Mouse (Mus musculus) v-Abl transformed pro-B cells (cell line): Measurements from ENCODE around the gene Mrpl43.

ENCODE experiments used
- in situ Hi-C, 2 experiments: fragments of 400-800 bp; cut with MboI; formaldehyde crosslinking; loops; one replicate each; pipeline ENCODE4 v1.15.1; 2025; ENCODE audit not compliant: unreplicated experiment in 2 of 2

The Mrpl43 gene

GRCm38 (mm10) chr19:45030746-45031693 lies 24.8 kb upstream of the Mrpl43 start:
- in situ Hi-C loops, result loop anchor here (5.0 to 25.0 kb wide), 4 partner anchors 39 to 446 kb away; partner anchors contain the start of gene Sema4g (in 1 of the 2)

- in situ Hi-C loops, result loop anchor here (5.0 to 25.0 kb wide), 4 partner anchors 38 to 445 kb away; partner anchors contain the start of gene Sema4g (in 1 of the 2)
Observed at GRCm38 (mm10) chr19:45030111-45030510, 23.9 kb upstream of the Mrpl43 start.

- in situ Hi-C loops, result loop anchor here in 1 of 2 experiments (25.0 kb wide), 1 partner anchor 442 kb away; no protein-coding TSS in a partner anchor
Observed at GRCm38 (mm10) chr19:45029571-45029970, 23.3 kb upstream of the Mrpl43 start.

- in situ Hi-C loops, result loop anchor here in 1 of 2 experiments (25.0 kb wide), 1 partner anchor 441 kb away; no protein-coding TSS in a partner anchor
Observed at GRCm38 (mm10) chr19:45028746-45029145, 22.5 kb upstream of the Mrpl43 start.

- in situ Hi-C loops, result loop anchor here in 1 of 2 experiments (25.0 kb wide), 1 partner anchor 441 kb away; no protein-coding TSS in a partner anchor
Observed at GRCm38 (mm10) chr19:45027848-45028247, 21.6 kb upstream of the Mrpl43 start.

- in situ Hi-C loops, result loop anchor here in 1 of 2 experiments (25.0 kb wide), 1 partner anchor 440 kb away; no protein-coding TSS in a partner anchor
Observed at GRCm38 (mm10) chr19:45026958-45027670, 20.9 kb upstream of the Mrpl43 start.

GRCm38 (mm10) chr19:45025937-45026568 lies 19.8 kb upstream of the Mrpl43 start:
- in situ Hi-C loops, result loop anchor here in 1 of 2 experiments (25.0 kb wide), 1 partner anchor 439 kb away; no protein-coding TSS in a partner anchor

- in situ Hi-C loops, result loop anchor here (25.0 kb wide), 2 partner anchors 437 to 1337 kb away; partner anchors contain the start of gene Entpd7 (in 1 of the 2)
Observed at GRCm38 (mm10) chr19:45024775-45025174, 18.5 kb upstream of the Mrpl43 start.

GRCm38 (mm10) chr19:45023993-45024392 lies 17.8 kb upstream of the Mrpl43 start:
- in situ Hi-C loops, result loop anchor here in 1 of 2 experiments (25.0 kb wide), 1 partner anchor 1337 kb away; the partner anchor contains the start of gene Entpd7

GRCm38 (mm10) chr19:45021362-45021761 lies 15.1 kb upstream of the Mrpl43 start:
- in situ Hi-C loops, result loop anchor here in 1 of 2 experiments (25.0 kb wide), 1 partner anchor 1334 kb away; the partner anchor contains the start of gene Entpd7

- in situ Hi-C loops, result loop anchor here in 1 of 2 experiments (25.0 kb wide), 1 partner anchor 1333 kb away; the partner anchor contains the start of gene Entpd7
Observed at GRCm38 (mm10) chr19:45020348-45020747, 14.1 kb upstream of the Mrpl43 start.

- in situ Hi-C loops, result loop anchor here in 1 of 2 experiments (25.0 kb wide), 1 partner anchor 1331 kb away; the partner anchor contains the start of gene Entpd7
Observed at GRCm38 (mm10) chr19:45018351-45018831, 12.1 kb upstream of the Mrpl43 start.

- in situ Hi-C loops, result loop anchor here in 1 of 2 experiments (25.0 kb wide), 1 partner anchor 1331 kb away; the partner anchor contains the start of gene Entpd7
Observed at GRCm38 (mm10) chr19:45017909-45018308, 11.7 kb upstream of the Mrpl43 start.

GRCm38 (mm10) chr19:45017216-45017771 lies 11.1 kb upstream of the Mrpl43 start:
- in situ Hi-C loops, result loop anchor here in 1 of 2 experiments (25.0 kb wide), 1 partner anchor 1330 kb away; the partner anchor contains the start of gene Entpd7

GRCm38 (mm10) chr19:45016341-45017215 lies 10.3 kb upstream of the Mrpl43 start:
- in situ Hi-C loops, result loop anchor here in 1 of 2 experiments (25.0 kb wide), 1 partner anchor 1329 kb away; the partner anchor contains the start of gene Entpd7

GRCm38 (mm10) chr19:45015518-45016281 lies 9.5 kb upstream of the Mrpl43 start:
- in situ Hi-C loops, result loop anchor here in 1 of 2 experiments (25.0 kb wide), 1 partner anchor 1328 kb away; the partner anchor contains the start of gene Entpd7

GRCm38 (mm10) chr19:45014981-45015402 lies 8.8 kb upstream of the Mrpl43 start:
- in situ Hi-C loops, result loop anchor here in 1 of 2 experiments (25.0 kb wide), 1 partner anchor 1328 kb away; the partner anchor contains the start of gene Entpd7
